Mouse (Mus musculus) ES-Bruce4 (cell line): ENCODE measurements at regions not wholly inside any gene's neighbourhood (a gene's known extent, or its start where the extent isn't known, plus 50 kb on each side); places are given as distances from the start of the nearest gene placed in this dataset.

Experiments
- CTCF ChIP-seq: IDR thresholded peaks from one replicate; pipeline ENCODE4 v1.8.1; 2011; ENCODE audit warnings: low read depth, low read length
- POLR2A ChIP-seq: IDR thresholded peaks from one replicate; pipeline ENCODE4 v1.8.1; 2011; ENCODE audit warnings: low read length; ENCODE audit not compliant: insufficient read depth

GRCm38 (mm10) chr13:94687295-94687694, 101.4 kb upstream of the Tbca start:
- TF ChIP-seq CTCF (no peak), POLR2A (no peak)
